Mouse (Mus musculus) urinary bladder, adult 18-20 months (tissue): ENCODE results near the gene Vmn2r68.

Experiments used
- DNase-seq, 2 experiments: peaks; one replicate each; pipeline ENCODE4 v3.0.0; 2022; ENCODE audit warnings: low spot score in 2 of 2, mixed read lengths in 2 of 2

Vmn2r68 gene

GRCm38 (mm10) chr7:85237683-85238082 lies at the start of gene Vmn2r68:
Gene Vmn2r68 (minus strand): TSS chr7:85237783.
- no peak for DNase-seq
